Mouse (Mus musculus) heart, embryonic 16.5 days (tissue): ENCODE data around the gene Cdk6. TPM values are rescaled to one million over a fixed set of nuclear protein-coding genes. Genes with fewer than 3 reads are reported as not detected.

Experiments
- ATAC-seq: fragments of 200-750 bp; cut with Nextera tagmentation; replicated peaks from 2 replicates; pipeline ENCODE4 v1.8.0; 2017; ENCODE audit warnings: moderate number of reproducible peaks; ENCODE audit not compliant: insufficient read depth, low FRiP score; ENCODE audit errors: extremely low read depth
- H3K27ac ChIP-seq: fragments of 300-500 bp; sonication (generic); 2 replicates; pipeline ENCODE4 v1.5.1; 2014; ENCODE audit warnings: mild to moderate bottlenecking, low read length, control low read depth, moderate library complexity
- H3K27me3 ChIP-seq: fragments of 300-500 bp; sonication (generic); 2 replicates; pipeline ENCODE4 v1.6.1; 2014; ENCODE audit warnings: low read length, mixed read lengths; ENCODE audit not compliant: control insufficient read depth, insufficient read depth
- H3K36me3 ChIP-seq: fragments of 300-500 bp; sonication (generic); 2 replicates; pipeline ENCODE4 v1.6.1; 2014; ENCODE audit not compliant: control insufficient read depth, insufficient read depth
- H3K4me1 ChIP-seq: fragments of 300-500 bp; sonication (generic); 2 replicates; pipeline ENCODE4 v1.6.1; 2014; ENCODE audit warnings: low read length, mixed read lengths; ENCODE audit not compliant: control insufficient read depth, insufficient read depth
- H3K4me2 ChIP-seq: fragments of 300-500 bp; sonication (generic); 2 replicates; pipeline ENCODE4 v1.6.1; 2014; ENCODE audit warnings: low read depth, mild to moderate bottlenecking, control low read depth, low read length
- H3K4me3 ChIP-seq: fragments of 300-500 bp; sonication (generic); 2 replicates; pipeline ENCODE4 v1.5.1; 2014; ENCODE audit warnings: mild to moderate bottlenecking, control low read depth, low read length
- H3K9ac ChIP-seq: fragments of 300-500 bp; sonication (generic); 2 replicates; pipeline ENCODE4 v1.6.1; 2014; ENCODE audit warnings: low read length, control low read depth
- H3K9me3 ChIP-seq: fragments of 300-500 bp; sonication (generic); replicated peaks from 2 replicates; pipeline ENCODE4 v1.6.1; 2016; ENCODE audit warnings: low read length; ENCODE audit not compliant: control insufficient read depth
- WGBS: fragments of 180-500 bp; shearing (Covaris S2); extraction: QIAGEN DNeasy Blood & Tissue Kit; methylation state at CpG from one replicate; pipeline ENCODE4 v1.1.7; 2014; 5-methylcytosine and 5-hydroxymethylcytosine counted together
- polyA plus RNA-seq: library from polyadenylated mRNA; unstranded; fragments of >200 nt; fragmentation: Nextera tagmentation; extraction: Ambion mirVana; gene quantifications from 2 replicates; pipeline ENCODE4 v1.2.1, GENCODE M21; 2015

The Cdk6 gene
- polyA plus RNA-seq, 1 experiment from 2014 or later: 37.7 TPM

- Histone ChIP-seq H3K4me2 (no peak overlapping the region), H3K9me3 (no peaks in the 10 kb centered on the region), H3K4me1 (peaks cover 18% of the 10 kb centered on the region), H3K27ac (peak overlapping the region; percentile 53; the same call in 1 of the 2 replicates), H3K4me3 (no peak overlapping the region), H3K36me3 (no peaks in the 10 kb centered on the region; the same call in 1 of the 2 replicates), H3K9ac (no peak overlapping the region), H3K27me3 (no peaks in the 10 kb centered on the region)
- no peak for ATAC-seq
- WGBS: 56% methylated on average over 9 of the region's 9 CpGs
Measured at GRCm38 (mm10) chr5:3491084-3491483, 149.8 kb downstream of the Cdk6 start.

- no peak overlapping the region for H3K27ac ChIP-seq
Measured at GRCm38 (mm10) chr5:3491883-3492282, 150.6 kb downstream of the Cdk6 start.

DNA sequence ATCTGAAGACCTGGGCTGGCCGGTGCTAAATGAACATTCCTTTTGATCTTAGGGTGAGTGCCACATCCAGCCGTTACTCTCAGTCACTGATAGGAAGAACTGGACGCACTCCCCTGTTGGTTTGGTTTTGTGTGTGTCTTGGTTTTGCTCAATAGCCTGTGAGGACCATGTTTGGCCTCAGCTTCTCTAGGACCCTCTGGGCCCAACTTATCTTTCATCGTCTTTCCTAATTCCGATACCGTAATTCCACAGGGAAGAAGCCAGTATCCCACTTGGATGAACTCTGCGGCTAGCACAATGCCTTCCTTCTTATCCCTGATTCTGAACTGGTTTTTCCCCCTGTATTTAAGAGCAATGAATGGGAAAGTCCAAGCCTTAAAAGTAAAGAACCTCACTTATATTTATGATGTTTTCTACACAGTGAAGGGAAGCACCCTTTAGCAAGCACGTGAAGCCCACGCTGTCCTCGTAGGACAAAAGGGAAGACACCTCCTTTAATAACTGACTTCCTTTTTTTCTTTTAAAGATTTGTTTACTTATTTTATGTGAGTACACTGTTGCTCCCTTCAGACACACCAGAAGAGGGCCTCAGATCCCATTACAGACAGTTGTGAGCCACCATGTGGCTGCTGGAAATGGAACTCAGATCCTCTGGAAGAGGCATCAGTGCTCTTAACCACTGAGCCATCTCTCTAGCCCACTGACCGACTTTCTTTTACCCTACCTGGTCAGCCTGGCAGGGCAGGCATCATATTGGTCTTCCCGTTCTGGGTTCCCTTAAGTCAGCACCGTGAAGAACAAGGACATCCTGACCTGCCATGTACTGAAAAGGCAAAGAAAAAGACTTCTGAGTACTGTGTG lies 151.7 kb downstream of the Cdk6 start:
- ATAC-seq: no peak
- Histone ChIP-seq H3K9me3 (no peaks in the 10 kb centered on the region), H3K27ac (no peak overlapping the region), H3K4me1 (peaks cover 18% of the 10 kb centered on the region), H3K4me2 (no peak overlapping the region), H3K27me3 (no peaks in the 10 kb centered on the region), H3K9ac (no peak overlapping the region), H3K36me3 (no peaks in the 10 kb centered on the region; the same call in 1 of the 2 replicates), H3K4me3 (no peak overlapping the region)
- WGBS: 92% methylated on average over 13 of the region's 13 CpGs

More at GRCm38 (mm10) chr5:3491883-3492282, 150.6 kb downstream of the Cdk6 start:
- Histone ChIP-seq H3K4me3 (no peak overlapping the region), H3K4me1 (peaks cover 15% of the 10 kb centered on the region), H3K36me3 (no peaks in the 10 kb centered on the region; the same call in 1 of the 2 replicates), H3K9me3 (no peaks in the 10 kb centered on the region), H3K4me2 (no peak overlapping the region), H3K9ac (no peak overlapping the region), H3K27me3 (no peaks in the 10 kb centered on the region)
- ATAC-seq: no peak
- 40% methylated on average over 5 of the region's 5 CpGs for WGBS

- no peak overlapping the region for H3K4me2 ChIP-seq
- no peak overlapping the region for H3K27ac ChIP-seq
- no peaks in the 10 kb centered on the region for H3K27me3 ChIP-seq
- peaks cover 15% of the 10 kb centered on the region for H3K4me1 ChIP-seq
- H3K9me3 ChIP-seq: no peaks in the 10 kb centered on the region
- WGBS: 93% methylated on average over 9 of the region's 9 CpGs
- no peak overlapping the region for H3K4me3 ChIP-seq
- no peak for ATAC-seq
- no peaks in the 10 kb centered on the region; the same call in 1 of the 2 replicates for H3K36me3 ChIP-seq
- no peak overlapping the region for H3K9ac ChIP-seq
Measured at GRCm38 (mm10) chr5:3493968-3494367, 152.7 kb downstream of the Cdk6 start.

- H3K9me3 ChIP-seq: no peaks in the 10 kb centered on the region
- H3K4me1 ChIP-seq: peaks cover 15% of the 10 kb centered on the region
- no peak for ATAC-seq
- H3K4me2 ChIP-seq: no peak overlapping the region
- no peaks in the 10 kb centered on the region for H3K36me3 ChIP-seq
- H3K27me3 ChIP-seq: no peaks in the 10 kb centered on the region
- H3K4me3 ChIP-seq: no peak overlapping the region
- H3K9ac ChIP-seq: no peak overlapping the region
- no peak overlapping the region; the same call in 1 of the 2 replicates for H3K27ac ChIP-seq
- 76% methylated on average over 8 of the region's 8 CpGs for WGBS
Measured at GRCm38 (mm10) chr5:3494452-3495187, 153.3 kb downstream of the Cdk6 start.

- Histone ChIP-seq H3K36me3 (no peaks in the 10 kb centered on the region), H3K27ac (peak overlapping the region; percentile 53), H3K4me1 (peaks cover 19% of the 10 kb centered on the region), H3K9ac (no peak overlapping the region), H3K4me3 (no peak overlapping the region), H3K9me3 (no peaks in the 10 kb centered on the region), H3K27me3 (no peaks in the 10 kb centered on the region), H3K4me2 (no peak overlapping the region)
- 52% methylated on average over 5 of the region's 5 CpGs for WGBS
- ATAC-seq: 0 out of 2 replicates have a peak, but pooled peaks have one; percentile 20
Measured at GRCm38 (mm10) chr5:3497505-3497925, 156.2 kb downstream of the Cdk6 start.

DNA sequence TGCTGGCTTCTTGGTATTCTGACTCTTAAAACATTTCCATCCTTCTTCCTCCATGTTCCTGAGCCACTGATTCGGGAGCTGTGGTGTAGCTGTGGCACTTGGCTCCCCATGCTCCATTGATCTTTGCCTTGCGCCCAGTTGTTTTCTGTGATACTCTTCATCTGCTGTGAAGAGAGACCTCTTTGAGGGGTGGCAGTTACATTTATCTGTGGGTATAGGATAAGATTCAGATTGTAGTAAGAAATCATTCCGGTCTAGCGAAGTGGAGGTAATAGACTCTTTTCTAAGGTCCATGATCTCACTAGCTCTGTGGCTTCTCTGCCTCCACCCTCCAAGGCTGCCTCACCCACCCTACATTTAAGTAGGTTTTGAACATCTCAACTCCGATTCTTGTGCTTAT lies 159.0 kb downstream of the Cdk6 start:
- H3K4me3 ChIP-seq: no peak overlapping the region
- H3K27ac ChIP-seq: no peak overlapping the region
- no peaks in the 10 kb centered on the region for H3K9me3 ChIP-seq
- ATAC-seq: no peak
- H3K4me2 ChIP-seq: no peak overlapping the region
- no peaks in the 10 kb centered on the region for H3K27me3 ChIP-seq
- no peak overlapping the region for H3K9ac ChIP-seq
- H3K36me3 ChIP-seq: no peaks in the 10 kb centered on the region
- H3K4me1 ChIP-seq: peaks cover 33% of the 10 kb centered on the region
- 92% methylated on average over 5 of the region's 5 CpGs for WGBS

- H3K4me1 ChIP-seq: peaks cover 33% of the 10 kb centered on the region
- H3K27me3 ChIP-seq: no peaks in the 10 kb centered on the region
- no peak overlapping the region for H3K4me2 ChIP-seq
- no peak for ATAC-seq
- H3K36me3 ChIP-seq: no peaks in the 10 kb centered on the region
- 63% methylated on average over 8 of the region's 8 CpGs for WGBS
- H3K9ac ChIP-seq: no peak overlapping the region
- H3K27ac ChIP-seq: no peak overlapping the region
- no peaks in the 10 kb centered on the region for H3K9me3 ChIP-seq
- H3K4me3 ChIP-seq: no peak overlapping the region
Measured at GRCm38 (mm10) chr5:3500957-3501563, 159.8 kb downstream of the Cdk6 start.
